Mouse (Mus musculus) kidney, adult 2 months (tissue): Measurements from ENCODE around the gene Zbtb4.

Experiments used
- CTCF ChIP-seq: fragments of 200-500 bp; conservative IDR thresholded peaks from 2 replicates; pipeline ENCODE4 v1.5.1; 2011; ENCODE audit warnings: low read depth, mild to moderate bottlenecking, control low read depth, low read length, moderate library complexity, mixed read lengths; ENCODE audit not compliant: insufficient read depth, insufficient read length
- POLR2A ChIP-seq: fragments of 200-500 bp; IDR thresholded peaks from one replicate; pipeline ENCODE4 v1.6.1; 2011; ENCODE audit warnings: low read depth, low read length, control low read depth

- TF ChIP-seq CTCF (no peak), POLR2A (no peak)
Observed at GRCm38 (mm10) chr11:69823456-69823855, 57.7 kb downstream of the Zbtb4 start.
